Mouse (Mus musculus): ENCODE measurements around the gene Cenpb. TPM values are rescaled to one million over a fixed set of nuclear protein-coding genes. Genes with fewer than 3 reads are reported as not detected.

Cenpb gene
- total and polyA plus RNA-seq, 3 experiments, result 57.1 to 92.6 (median 71.9) TPM

DNA sequence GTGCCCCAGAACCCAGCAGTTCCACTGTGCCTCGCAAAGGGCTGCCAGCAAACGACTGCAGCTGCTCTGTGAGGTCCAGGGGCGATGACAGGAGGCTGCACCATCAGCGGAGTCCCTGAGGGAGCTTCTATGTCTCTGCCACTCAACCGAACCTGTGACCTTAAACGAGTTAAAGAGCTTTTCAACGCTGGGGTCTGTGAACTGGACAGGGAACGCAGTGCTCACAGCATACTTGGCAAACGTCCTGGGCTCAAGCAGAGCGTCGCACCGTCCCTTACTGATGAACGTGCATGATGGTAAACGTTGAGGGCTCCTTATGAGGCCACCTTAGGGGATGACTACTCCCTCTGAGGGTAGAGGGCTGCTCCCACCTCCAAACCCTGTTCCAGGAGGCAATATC lies 6.5 kb upstream of the Cenpb start:
- TF ChIP-seq EP300 (IDR thresholded peaks at IDR 0.05; ENCODE audit: insufficient read depth, low read depth, low read length) (no peak), CTCF (IDR thresholded peaks at IDR 0.05) (no peak), POLR2A (IDR thresholded peaks at IDR 0.05; ENCODE audit: insufficient read depth, low read depth, low read length) (no peak; the same call in 1 of the 2 replicates)
- H3K36me3 ChIP-seq (ENCODE audit: control insufficient read depth, insufficient read depth, low read length), result no peaks in the 10 kb centered on the region
- no peak for DNase-seq
- peaks cover 5% of the 10 kb centered on the region for H3K4me1 ChIP-seq (ENCODE audit: control insufficient read depth, insufficient read depth, low read length)
- peak overlapping the region; percentile 70 for H3K9ac ChIP-seq (ENCODE audit: low read depth, low read length)
- intact Hi-C loops (cut with DNase I), result loop anchor here (10.0 kb wide), 1 partner anchor 168 kb away; the partner anchor contains the start of gene Rnf24
- peak overlapping the region; percentile 63 for H3K4me3 ChIP-seq
- no peaks in the 10 kb centered on the region for H3K79me2 ChIP-seq (replicated peaks; ENCODE audit: control insufficient read depth, insufficient read depth, low read length)
- 3% methylated on average over 14 of the region's 14 CpGs for WGBS
- H3K27ac ChIP-seq, result peak overlapping the region; percentile 70
- no peaks in the 10 kb centered on the region for H3K27me3 ChIP-seq (ENCODE audit: control insufficient read depth, insufficient read depth, low read length)

DNA sequence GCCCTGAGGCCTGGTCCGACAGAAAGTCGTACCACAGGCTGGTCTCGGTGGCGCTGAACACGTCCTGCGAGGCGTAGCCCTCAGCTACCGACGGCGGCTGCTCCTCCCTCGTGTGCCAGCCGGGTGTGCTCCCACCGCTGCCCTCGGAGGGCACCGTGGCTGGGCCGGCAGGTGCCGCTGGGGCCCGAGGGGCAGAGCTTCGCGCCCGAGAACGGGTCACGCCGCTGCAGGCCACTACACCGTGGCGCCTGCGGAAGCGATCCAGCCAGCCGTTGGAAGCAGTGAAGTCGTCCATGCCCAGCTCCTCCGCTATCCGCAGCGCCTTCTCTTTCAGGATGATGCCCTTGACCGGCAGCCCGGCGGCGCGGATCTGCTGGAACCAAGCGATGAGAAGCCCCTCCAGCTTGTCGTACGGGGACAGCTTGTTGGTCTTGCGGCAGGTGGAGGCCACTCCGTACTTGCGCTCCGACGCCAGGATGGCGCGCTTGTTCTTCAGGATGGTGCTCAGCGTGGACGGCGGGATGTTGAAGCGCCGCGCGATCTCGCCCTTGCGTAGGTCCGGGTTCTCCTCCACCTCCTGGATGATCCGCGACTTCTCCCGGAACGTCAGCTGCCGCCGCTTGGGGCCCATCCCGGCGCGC lies 501 bp downstream of the Cenpb start:
- Histone ChIP-seq H3K27me3 (ENCODE audit: control insufficient read depth, insufficient read depth, low read length) (no peaks in the 10 kb centered on the region), H3K36me3 (ENCODE audit: control insufficient read depth, insufficient read depth, low read length) (no peaks in the 10 kb centered on the region), H3K4me3 (peak overlapping the region; percentile 84), H3K4me1 (ENCODE audit: control insufficient read depth, insufficient read depth, low read length) (peaks cover 13% of the 10 kb centered on the region), H3K9ac (ENCODE audit: low read depth, low read length) (peak overlapping the region; percentile 99), H3K27ac (peak overlapping the region; percentile 90), H3K79me2 (replicated peaks; ENCODE audit: control insufficient read depth, insufficient read depth, low read length) (peaks cover 8% of the 10 kb centered on the region)
- intact Hi-C loops (cut with DNase I), result loop anchor here (10.0 kb wide), 1 partner anchor 345 kb away; no protein-coding TSS in a partner anchor
- 2% methylated on average over 65 of the region's 67 CpGs for WGBS
- no peak for TF ChIP-seq POLR2A (IDR thresholded peaks at IDR 0.05; ENCODE audit: insufficient read depth, low read depth, low read length)
- no peak for TF ChIP-seq EP300 (IDR thresholded peaks at IDR 0.05; ENCODE audit: insufficient read depth, low read depth, low read length)
- no peak for TF ChIP-seq CTCF (IDR thresholded peaks at IDR 0.05)
- DNase-seq, result peak; percentile 75 to 76

DNA sequence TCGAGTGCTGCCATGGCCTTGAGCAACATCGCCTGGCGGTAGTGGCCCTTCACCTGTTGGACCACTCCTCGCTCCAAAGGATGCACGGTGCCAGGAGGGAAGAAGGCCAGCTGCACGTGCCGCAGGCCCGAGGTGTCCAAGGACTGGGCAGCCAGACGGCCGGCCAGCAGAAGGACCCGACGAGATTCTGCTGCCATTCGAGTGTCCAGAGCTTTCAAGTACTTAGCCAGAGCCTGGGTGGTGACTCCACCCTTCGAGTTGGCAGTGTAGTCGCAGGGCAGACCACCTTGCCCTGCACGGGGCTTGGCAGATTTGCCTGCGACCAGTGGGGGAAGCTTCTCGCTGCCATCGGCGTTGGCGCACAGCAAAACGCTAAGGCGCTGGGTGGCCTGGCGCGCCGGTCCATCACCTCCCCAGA lies 1.0 kb downstream of the Cenpb start:
- Histone ChIP-seq H3K27me3 (ENCODE audit: control insufficient read depth, insufficient read depth, low read length) (no peaks in the 10 kb centered on the region), H3K4me1 (ENCODE audit: control insufficient read depth, insufficient read depth, low read length) (peaks cover 13% of the 10 kb centered on the region), H3K4me3 (peak overlapping the region; percentile 84), H3K36me3 (ENCODE audit: control insufficient read depth, insufficient read depth, low read length) (no peaks in the 10 kb centered on the region), H3K79me2 (replicated peaks; ENCODE audit: control insufficient read depth, insufficient read depth, low read length) (peaks cover 8% of the 10 kb centered on the region), H3K9ac (ENCODE audit: low read depth, low read length) (peak overlapping the region; percentile 99), H3K27ac (peak overlapping the region; percentile 90)
- TF ChIP-seq CTCF (IDR thresholded peaks at IDR 0.05), result no peak
- TF ChIP-seq POLR2A (IDR thresholded peaks at IDR 0.05; ENCODE audit: insufficient read depth, low read depth, low read length), result no peak
- no peak for DNase-seq
- 17% methylated on average over 26 of the region's 26 CpGs for WGBS
- intact Hi-C loops (cut with DNase I), result loop anchor here (10.0 kb wide), 1 partner anchor 344 kb away; no protein-coding TSS in a partner anchor

DNA sequence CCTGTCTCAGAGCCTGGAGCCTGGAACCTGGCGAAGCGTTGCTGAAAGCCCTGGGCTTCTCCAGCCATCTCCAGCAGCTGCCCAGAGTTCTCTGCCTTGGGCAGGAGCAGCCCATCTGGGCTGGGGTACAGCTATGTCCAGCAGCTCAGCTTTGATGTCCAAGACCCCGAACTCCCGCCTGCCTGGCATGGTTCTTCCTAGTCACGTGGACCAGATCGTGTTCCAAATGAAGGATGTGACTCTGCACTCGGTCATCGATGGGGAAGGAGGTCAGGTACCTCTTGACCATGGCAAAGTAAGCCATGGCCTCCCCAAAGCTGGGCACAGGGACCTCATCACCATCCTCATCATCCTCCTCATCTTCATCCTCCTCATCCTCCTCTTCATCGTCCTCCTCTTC lies 1.9 kb downstream of the Cenpb start:
- peaks cover 13% of the 10 kb centered on the region for H3K4me1 ChIP-seq (ENCODE audit: control insufficient read depth, insufficient read depth, low read length)
- H3K27ac ChIP-seq, result no peak overlapping the region; the same call in 1 of the 2 replicates
- H3K9ac ChIP-seq (ENCODE audit: low read depth, low read length), result peak overlapping the region; percentile 20; the same call in 1 of the 2 replicates
- no peaks in the 10 kb centered on the region for H3K27me3 ChIP-seq (ENCODE audit: control insufficient read depth, insufficient read depth, low read length)
- peak overlapping the region; percentile 84; the same call in 1 of the 2 replicates for H3K4me3 ChIP-seq
- intact Hi-C loops (cut with DNase I), result loop anchor here (10.0 kb wide), 1 partner anchor 343 kb away; no protein-coding TSS in a partner anchor
- WGBS, result 57% methylated on average over 9 of the region's 9 CpGs
- H3K36me3 ChIP-seq (ENCODE audit: control insufficient read depth, insufficient read depth, low read length), result no peaks in the 10 kb centered on the region
- H3K79me2 ChIP-seq (replicated peaks; ENCODE audit: control insufficient read depth, insufficient read depth, low read length), result peaks cover 8% of the 10 kb centered on the region
- no peak for DNase-seq
- TF ChIP-seq EP300 (IDR thresholded peaks at IDR 0.05; ENCODE audit: insufficient read depth, low read depth, low read length) (no peak), POLR2A (IDR thresholded peaks at IDR 0.05; ENCODE audit: insufficient read depth, low read depth, low read length) (no peak), CTCF (IDR thresholded peaks at IDR 0.05) (no peak)

DNA sequence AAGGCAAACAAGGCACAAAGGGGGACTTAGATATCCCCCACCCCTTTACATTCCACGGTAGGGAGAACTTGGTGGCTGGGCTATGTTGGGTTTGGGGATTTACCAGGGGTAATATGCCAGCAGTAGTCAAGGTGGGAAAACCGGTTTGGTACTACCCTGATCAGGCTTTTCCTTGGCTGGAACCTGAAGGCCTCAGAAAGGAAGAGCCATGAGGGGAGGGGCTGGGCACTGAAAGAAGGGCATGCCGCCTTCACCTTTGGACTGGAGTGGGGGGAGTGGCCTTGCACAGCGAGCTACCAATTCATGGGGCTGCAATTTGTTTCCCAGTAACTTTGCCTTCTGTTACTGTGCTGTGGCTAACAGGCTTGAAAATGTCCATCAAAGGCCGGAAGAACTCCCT lies 3.4 kb downstream of the Cenpb start:
- Histone ChIP-seq H3K27ac (no peak overlapping the region), H3K9ac (ENCODE audit: low read depth, low read length) (no peak overlapping the region), H3K79me2 (replicated peaks; ENCODE audit: control insufficient read depth, insufficient read depth, low read length) (peaks cover 8% of the 10 kb centered on the region), H3K4me3 (no peak overlapping the region), H3K27me3 (ENCODE audit: control insufficient read depth, insufficient read depth, low read length) (no peaks in the 10 kb centered on the region), H3K36me3 (ENCODE audit: control insufficient read depth, insufficient read depth, low read length) (no peaks in the 10 kb centered on the region), H3K4me1 (ENCODE audit: control insufficient read depth, insufficient read depth, low read length) (peaks cover 13% of the 10 kb centered on the region)
- TF ChIP-seq EP300 (IDR thresholded peaks at IDR 0.05; ENCODE audit: insufficient read depth, low read depth, low read length) (no peak), CTCF (IDR thresholded peaks at IDR 0.05) (no peak), POLR2A (IDR thresholded peaks at IDR 0.05; ENCODE audit: insufficient read depth, low read depth, low read length) (no peak)
- intact Hi-C loops (cut with DNase I), result loop anchor here (10.0 kb wide), 1 partner anchor 342 kb away; no protein-coding TSS in a partner anchor
- peak in 1 of 2 experiments; percentile 24 for DNase-seq
- WGBS, result 47% methylated on average over 5 of the region's 5 CpGs

DNA sequence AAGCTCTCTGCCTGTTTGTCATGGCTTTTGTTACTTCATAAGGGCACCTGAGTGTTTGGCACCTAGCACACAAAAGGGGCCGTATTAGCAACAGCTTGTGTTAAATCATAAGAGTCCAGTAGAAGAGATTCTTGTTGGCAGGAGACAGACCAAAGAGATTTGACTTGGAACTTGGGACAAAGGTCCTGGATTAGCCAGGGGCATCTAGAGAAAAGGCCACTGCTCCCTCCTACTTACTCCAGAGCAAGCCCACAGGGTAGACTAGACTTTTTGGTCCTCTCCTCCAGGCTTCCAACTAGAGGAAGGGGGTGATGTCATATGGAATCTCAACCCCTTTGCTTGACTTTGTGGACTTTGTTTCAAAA lies 3.9 kb downstream of the Cenpb start:
- 94% methylated on average over 1 of the region's 1 CpGs for WGBS
- Histone ChIP-seq H3K79me2 (replicated peaks; ENCODE audit: control insufficient read depth, insufficient read depth, low read length) (peaks cover 8% of the 10 kb centered on the region), H3K27ac (no peak overlapping the region), H3K27me3 (ENCODE audit: control insufficient read depth, insufficient read depth, low read length) (no peaks in the 10 kb centered on the region), H3K4me3 (no peak overlapping the region), H3K9ac (ENCODE audit: low read depth, low read length) (no peak overlapping the region), H3K4me1 (ENCODE audit: control insufficient read depth, insufficient read depth, low read length) (peaks cover 13% of the 10 kb centered on the region), H3K36me3 (ENCODE audit: control insufficient read depth, insufficient read depth, low read length) (no peaks in the 10 kb centered on the region)
- intact Hi-C loops (cut with DNase I), result loop anchor here (10.0 kb wide), 1 partner anchor 341 kb away; no protein-coding TSS in a partner anchor
- no peak for DNase-seq
- no peak for TF ChIP-seq CTCF (IDR thresholded peaks at IDR 0.05)
- TF ChIP-seq EP300 (IDR thresholded peaks at IDR 0.05; ENCODE audit: insufficient read depth, low read depth, low read length), result no peak
- TF ChIP-seq POLR2A (IDR thresholded peaks at IDR 0.05; ENCODE audit: insufficient read depth, low read depth, low read length), result no peak
